Mouse (Mus musculus): ENCODE data around the gene Ank3. TPM values are rescaled to one million over a fixed set of nuclear protein-coding genes. Genes with fewer than 3 reads are reported as not detected.

The Ank3 gene
- polyA plus RNA-seq, 1 experiment from 2014 or later = 48.8 TPM

- TF ChIP-seq CTCF (IDR thresholded peaks at IDR 0.05; ENCODE audit: low read depth) = no peak
- ATAC-seq (replicated peaks; ENCODE audit: low FRiP score, low read depth) = no peak
- Histone ChIP-seq H3K9me3 (replicated peaks; ENCODE audit: low read length) (no peaks in the 10 kb centered on the region), H3K4me3 (replicated peaks; ENCODE audit: low read depth, low read length) (no peak overlapping the region), H3K9ac (ENCODE audit: low read depth, low read length) (no peak overlapping the region), H3K27ac (no peak overlapping the region), H3K4me2 (ENCODE audit: low read length) (no peak overlapping the region), H3K4me1 (replicated peaks; ENCODE audit: insufficient read depth, low read length) (no peaks in the 10 kb centered on the region), H3K27me3 (ENCODE audit: insufficient read depth, low read length) (no peaks in the 10 kb centered on the region), H3K36me3 (ENCODE audit: insufficient read depth, low read length) (no peaks in the 10 kb centered on the region)
- no peak for DNase-seq (ENCODE audit: low spot score)
These were observed 643.0 kb downstream of the Ank3 start for GRCm38 (mm10) chr10:70041562-70041961.

GRCm38 (mm10) chr10:70045722-70046121, 647.1 kb downstream of the Ank3 start:
- H3K9me3 ChIP-seq (replicated peaks; ENCODE audit: low read length) = no peaks in the 10 kb centered on the region
- WGBS = 68% methylated on average over 2 of the region's 2 CpGs

GRCm38 (mm10) chr10:70049771-70050170, 651.2 kb downstream of the Ank3 start:
- H3K36me3 ChIP-seq (ENCODE audit: insufficient read depth, low read length) = no peaks in the 10 kb centered on the region
- no peak overlapping the region for H3K4me3 ChIP-seq (replicated peaks; ENCODE audit: low read depth, low read length)
- H3K9me3 ChIP-seq (replicated peaks; ENCODE audit: low read length) = no peaks in the 10 kb centered on the region; the same call in 1 of the 2 replicates
- H3K4me2 ChIP-seq (ENCODE audit: low read length) = no peak overlapping the region
- H3K27me3 ChIP-seq (ENCODE audit: insufficient read depth, low read length) = no peaks in the 10 kb centered on the region
- TF ChIP-seq CTCF (IDR thresholded peaks at IDR 0.05; ENCODE audit: low read depth) = no peak
- DNase-seq (ENCODE audit: low spot score) (no peak), ATAC-seq (replicated peaks; ENCODE audit: low FRiP score, low read depth) (no peak)
- no peaks in the 10 kb centered on the region for H3K4me1 ChIP-seq (replicated peaks; ENCODE audit: insufficient read depth, low read length)
- no peak overlapping the region for H3K27ac ChIP-seq
- WGBS = 73% methylated on average over 7 of the region's 7 CpGs
- H3K9ac ChIP-seq (ENCODE audit: low read depth, low read length) = no peak overlapping the region

More at GRCm38 (mm10) chr10:70045722-70046121, 647.1 kb downstream of the Ank3 start:
- ATAC-seq (replicated peaks; ENCODE audit: low FRiP score, low read depth) (no peak), DNase-seq (ENCODE audit: low spot score) (no peak)
- H3K4me3 ChIP-seq (replicated peaks; ENCODE audit: low read depth, low read length) = no peak overlapping the region
- no peaks in the 10 kb centered on the region for H3K4me1 ChIP-seq (replicated peaks; ENCODE audit: insufficient read depth, low read length)
- H3K36me3 ChIP-seq (ENCODE audit: insufficient read depth, low read length) = no peaks in the 10 kb centered on the region
- no peak overlapping the region for H3K27ac ChIP-seq
- TF ChIP-seq CTCF (IDR thresholded peaks at IDR 0.05; ENCODE audit: low read depth) = no peak
- no peak overlapping the region for H3K9ac ChIP-seq (ENCODE audit: low read depth, low read length)
- no peaks in the 10 kb centered on the region for H3K27me3 ChIP-seq (ENCODE audit: insufficient read depth, low read length)
- H3K4me2 ChIP-seq (ENCODE audit: low read length) = no peak overlapping the region

- Histone ChIP-seq H3K4me3 (replicated peaks; ENCODE audit: low read depth, low read length) (no peak overlapping the region), H3K9ac (ENCODE audit: low read depth, low read length) (no peak overlapping the region), H3K27me3 (ENCODE audit: insufficient read depth, low read length) (no peaks in the 10 kb centered on the region), H3K9me3 (replicated peaks; ENCODE audit: low read length) (no peaks in the 10 kb centered on the region; the same call in 1 of the 2 replicates), H3K27ac (no peak overlapping the region), H3K36me3 (ENCODE audit: insufficient read depth, low read length) (no peaks in the 10 kb centered on the region), H3K4me1 (replicated peaks; ENCODE audit: insufficient read depth, low read length) (no peaks in the 10 kb centered on the region), H3K4me2 (ENCODE audit: low read length) (no peak overlapping the region)
- no peak for ATAC-seq (replicated peaks; ENCODE audit: low FRiP score, low read depth)
- 88% methylated on average over 2 of the region's 2 CpGs for WGBS
- DNase-seq (ENCODE audit: low spot score) = no peak
- no peak for TF ChIP-seq CTCF (IDR thresholded peaks at IDR 0.05; ENCODE audit: low read depth)
These were observed 656.7 kb downstream of the Ank3 start for GRCm38 (mm10) chr10:70055291-70055690.

GRCm38 (mm10) chr10:70057064-70057463, 658.5 kb downstream of the Ank3 start:
- no peak for ATAC-seq (replicated peaks; ENCODE audit: low FRiP score, low read depth)
- no peak overlapping the region for H3K27ac ChIP-seq
- peak; percentile 54 for DNase-seq (ENCODE audit: low spot score)
- no peaks in the 10 kb centered on the region for H3K36me3 ChIP-seq (ENCODE audit: insufficient read depth, low read length)
- no peaks in the 10 kb centered on the region for H3K4me1 ChIP-seq (replicated peaks; ENCODE audit: insufficient read depth, low read length)
- no peaks in the 10 kb centered on the region; the same call in 1 of the 2 replicates for H3K9me3 ChIP-seq (replicated peaks; ENCODE audit: low read length)
- no peak overlapping the region for H3K9ac ChIP-seq (ENCODE audit: low read depth, low read length)
- 50% methylated on average over 3 of the region's 3 CpGs for whole genome bisulfite sequencing
- H3K4me3 ChIP-seq (replicated peaks; ENCODE audit: low read depth, low read length) = no peak overlapping the region
- TF ChIP-seq CTCF (IDR thresholded peaks at IDR 0.05; ENCODE audit: low read depth) = no peak
- no peak overlapping the region for H3K4me2 ChIP-seq (ENCODE audit: low read length)
- H3K27me3 ChIP-seq (ENCODE audit: insufficient read depth, low read length) = no peaks in the 10 kb centered on the region

- peak; percentile 40 for DNase-seq (ENCODE audit: low spot score)
- no peaks in the 10 kb centered on the region for H3K4me1 ChIP-seq (replicated peaks; ENCODE audit: insufficient read depth, low read length)
These were observed 661.6 kb downstream of the Ank3 start for GRCm38 (mm10) chr10:70060021-70060688.

More at GRCm38 (mm10) chr10:70060021-70060688, 661.6 kb downstream of the Ank3 start:
- H3K9ac ChIP-seq (ENCODE audit: low read depth, low read length) = no peak overlapping the region
- no peak for TF ChIP-seq CTCF (IDR thresholded peaks at IDR 0.05; ENCODE audit: low read depth)
- no peak overlapping the region for H3K4me3 ChIP-seq (replicated peaks; ENCODE audit: low read depth, low read length)
- H3K27me3 ChIP-seq (ENCODE audit: insufficient read depth, low read length) = no peaks in the 10 kb centered on the region
- H3K9me3 ChIP-seq (replicated peaks; ENCODE audit: low read length) = no peaks in the 10 kb centered on the region
- WGBS = 51% methylated on average over 19 of the region's 19 CpGs
- H3K36me3 ChIP-seq (ENCODE audit: insufficient read depth, low read length) = no peaks in the 10 kb centered on the region
- H3K27ac ChIP-seq = no peak overlapping the region
- H3K4me2 ChIP-seq (ENCODE audit: low read length) = peak overlapping the region; percentile 45
- peak; percentile 74; the same call in 1 of the 2 replicates for ATAC-seq (replicated peaks; ENCODE audit: low FRiP score, low read depth)

Data from kidney, postnatal 0 days (tissue).